Comparison of ENCODE assay signal across 14 mouse cellular contexts in genomic region chr13:110260649-110261048, GRCm38 (mm10). TPM values are rescaled to one million over a fixed set of nuclear protein-coding genes. Genes with fewer than 3 reads are reported as not detected.
DNase-seq lines count a peak whose midpoint lies in the region; ATAC-seq lines count a peak whose summit lies in the region.
"Had no signal": no experiment of that assay in that cellular context is flagged by ENCODE, and none has a peak within 500 bp of the region (broad histone marks: within the 10 kb centered on the region; RNA-seq: fewer than 3 reads in every experiment).

No protein-coding gene starts in this region.

- peaks cover 10% of the 10 kb centered on the region; the same call in 1 of the 2 replicates for H3K4me1 ChIP-seq in forebrain, embryonic 15.5 days
- H3K4me1 ChIP-seq in forebrain, embryonic 12.5 days: peaks cover 12% of the 10 kb centered on the region
- peaks cover 8% of the 10 kb centered on the region for H3K4me1 ChIP-seq in embryonic facial prominence, embryonic 10.5 days

- ATAC-seq in forebrain, embryonic 15.5 days (replicated peaks): peak; percentile 83
- no peak for ATAC-seq in forebrain, embryonic 12.5 days (ENCODE audit: low FRiP score)
- ATAC-seq: lung, postnatal 0 days had no signal

- H3K9ac ChIP-seq in forebrain, embryonic 15.5 days (replicated peaks): no peak overlapping the region
- H3K9ac ChIP-seq in forebrain, embryonic 12.5 days: no peak overlapping the region

- peak overlapping the region; percentile 38; the same call in 1 of the 2 replicates for H3K27ac ChIP-seq in forebrain, embryonic 15.5 days (replicated peaks)
- no peak overlapping the region for H3K27ac ChIP-seq in forebrain, embryonic 12.5 days
- no peak overlapping the region for H3K27ac ChIP-seq in embryonic facial prominence, embryonic 10.5 days (replicated peaks)

- H3K4me3 ChIP-seq in forebrain, embryonic 15.5 days: no peak overlapping the region
- H3K4me3 ChIP-seq in forebrain, embryonic 12.5 days (replicated peaks): no peak overlapping the region
- H3K4me3 ChIP-seq in embryonic facial prominence, embryonic 10.5 days: no peak overlapping the region

- no peaks in the 10 kb centered on the region for H3K9me3 ChIP-seq in forebrain, embryonic 15.5 days
- H3K9me3 ChIP-seq in forebrain, embryonic 12.5 days: no peaks in the 10 kb centered on the region
- no peaks in the 10 kb centered on the region for H3K9me3 ChIP-seq in embryonic facial prominence, embryonic 10.5 days

- WGBS in forebrain, embryonic 15.5 days: 79% methylated on average over 1 of the region's 1 CpGs
- WGBS in forebrain, embryonic 12.5 days: 84% methylated on average over 1 of the region's 1 CpGs
- WGBS in embryonic facial prominence, embryonic 10.5 days: 63% methylated on average over 1 of the region's 1 CpGs

- H3K27me3 ChIP-seq in forebrain, embryonic 15.5 days: no peaks in the 10 kb centered on the region
- H3K27me3 ChIP-seq in forebrain, embryonic 12.5 days: no peaks in the 10 kb centered on the region
- H3K27me3 ChIP-seq in embryonic facial prominence, embryonic 10.5 days (replicated peaks; ENCODE audit: low read depth, poor library complexity, severe bottlenecking): no peaks in the 10 kb centered on the region

- peak; percentile 56 for DNase-seq in MN1 (ENCODE audit: low spot score)
- peak; percentile 24 for DNase-seq in embryonic facial prominence, embryonic 10.5 days (ENCODE audit: low spot score)
- DNase-seq in hindlimb bud, embryonic 11.5 days (ENCODE audit: extremely low spot score, low read depth, low spot score): peak; percentile 14
- no peak for DNase-seq in adrenal gland, postnatal 36 days
- DNase-seq in urinary bladder, postnatal 10 days (ENCODE audit: low spot score): no peak
- DNase-seq in cerebellum, adult 11-12 months: no peak
- DNase-seq: gastrocnemius, postnatal 14 days; kidney, postnatal 10 days; thymus, adult 18-20 months had no signal

- 0 out of 2 replicates have a peak overlapping the region, but pooled peaks have one; percentile 2 for H3K4me2 ChIP-seq in forebrain, embryonic 15.5 days (replicated peaks)
- no peak overlapping the region for H3K4me2 ChIP-seq in forebrain, embryonic 12.5 days

- peaks cover 19% of the 10 kb centered on the region for H3K36me3 ChIP-seq in forebrain, embryonic 15.5 days
- no peaks in the 10 kb centered on the region for H3K36me3 ChIP-seq in forebrain, embryonic 12.5 days (replicated peaks)
- H3K36me3 ChIP-seq in embryonic facial prominence, embryonic 10.5 days (replicated peaks): no peaks in the 10 kb centered on the region

RNA-seq across cellular contexts. Expression of gene Rab3c, which starts 20.1 kb away (rescaled TPM):
- 122 and 128 TPM in 2 replicates for polyA plus RNA-seq in forebrain, embryonic 15.5 days (2015; fragmentation: Nextera tagmentation; extraction: Ambion mirVana)
- 43.6 and 44.1 TPM in 2 replicates for polyA plus RNA-seq in forebrain, embryonic 12.5 days (2016; fragmentation: Nextera tagmentation; extraction: Ambion mirVana)
- 2.9 TPM in 2 replicates for polyA plus RNA-seq in embryonic facial prominence, embryonic 10.5 days (2016; fragmentation: Nextera tagmentation; extraction: Ambion mirVana)
- total RNA-seq in adrenal gland, postnatal 36 days (2021): 10 to 100 TPM; 20.3 to 30.4 TPM
- total RNA-seq: ES-E14; hematopoietic stem cell, adult 5-6 weeks had no signal

Comparison
In these comparisons a context has a peak if more than half of its experiments do, and no peak if none do; other contexts are left out.
1. DNase-seq: peak in MN1 (single experiment), embryonic facial prominence, embryonic 10.5 days (single experiment) and hindlimb bud, embryonic 11.5 days (single experiment); none in adrenal gland, postnatal 36 days (0 of 2), urinary bladder, postnatal 10 days (single experiment) and cerebellum, adult 11-12 months (single experiment).
2. RNA of gene Rab3c, which starts 20.1 kb away (polyA plus RNA-seq): 122 to 128 TPM in forebrain, embryonic 15.5 days and 43.6 to 44.1 TPM in forebrain, embryonic 12.5 days; 2.9 TPM in embryonic facial prominence, embryonic 10.5 days; every median in the first group is over 10 times any median in the second.